Mouse (Mus musculus): ENCODE measurements around the gene Zfp467.

The Zfp467 gene

DNA sequence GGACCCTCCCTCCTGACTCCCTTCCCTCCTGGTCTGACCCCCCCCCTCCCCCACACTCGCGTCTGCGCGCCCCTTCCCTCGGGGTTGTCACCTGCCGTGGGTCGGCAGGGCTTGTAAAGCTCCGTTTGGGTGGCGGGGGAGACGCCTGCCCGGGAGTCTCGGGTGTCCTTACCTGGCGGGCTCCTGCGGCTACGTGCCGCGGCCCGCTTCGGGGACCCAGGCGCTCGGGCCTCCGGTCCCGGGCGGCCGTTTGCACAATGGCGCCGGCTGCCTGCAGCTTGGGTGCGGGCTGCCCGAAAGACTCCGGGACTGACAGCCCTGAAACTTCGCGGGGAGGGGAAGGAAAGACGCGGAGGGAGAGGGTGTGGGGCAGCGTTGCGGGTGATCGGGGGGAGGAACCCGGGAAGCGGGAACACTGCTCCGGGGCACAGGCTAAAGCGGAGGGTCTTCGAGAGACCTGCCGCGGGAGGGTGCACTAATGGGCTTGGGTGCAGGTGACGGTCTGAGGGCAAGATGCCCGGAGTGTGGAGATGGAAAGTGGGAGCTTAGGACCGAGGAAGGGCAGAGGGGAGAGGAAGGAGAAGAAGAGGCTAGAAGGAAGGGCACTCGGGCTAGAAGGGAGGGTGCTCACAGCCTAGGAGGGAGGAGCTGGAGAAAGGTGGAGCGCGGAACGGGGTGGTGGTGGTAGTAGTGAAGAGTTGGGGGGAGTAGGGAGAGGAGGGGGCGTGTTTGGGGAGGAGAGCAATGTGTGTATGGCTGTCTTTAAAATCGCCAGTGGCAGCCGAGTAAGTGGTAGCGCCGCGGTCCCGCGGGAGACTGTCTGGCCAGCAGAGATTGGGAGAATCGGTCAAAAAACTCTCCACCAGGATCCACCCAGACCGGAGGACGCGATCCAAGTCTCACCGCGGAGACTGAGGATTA, at the start of gene Zfp467:
TSS of gene Zfp467 (minus strand) at position 645 of the 921 bp plus-strand sequence.
- DNase-seq, result peak; percentile 78

DNA sequence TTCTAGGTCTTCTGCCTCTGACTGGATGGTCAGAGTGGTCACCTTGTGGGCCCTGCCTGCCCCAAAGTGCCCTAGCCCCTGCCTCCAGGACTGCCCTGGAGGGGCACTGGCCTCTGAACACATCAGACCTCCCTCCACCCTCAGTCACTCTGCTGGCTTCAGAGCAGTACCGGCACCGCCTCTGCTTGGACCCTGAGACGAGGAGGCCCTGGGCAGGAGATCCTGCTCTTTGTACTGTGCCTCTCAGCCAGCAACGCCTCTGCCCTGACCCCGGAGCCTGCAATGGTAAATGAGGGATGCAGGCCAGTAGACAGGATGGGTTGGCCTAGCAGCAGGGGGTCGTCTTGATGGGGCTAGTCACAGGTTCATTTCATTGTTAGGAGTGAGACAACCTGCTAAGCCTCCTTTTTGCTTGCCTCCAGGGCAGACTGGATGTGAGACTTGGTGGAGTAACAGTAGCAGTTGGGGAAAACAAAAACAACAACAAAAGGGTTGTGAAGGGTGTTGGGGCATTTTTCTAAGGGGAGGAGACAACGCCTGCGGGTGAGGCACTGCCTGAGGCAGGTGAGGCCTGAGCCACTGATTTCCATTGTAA, 47.6 kb upstream of the Zfp467 start:
- DNase-seq, result peak; percentile 63

DNA sequence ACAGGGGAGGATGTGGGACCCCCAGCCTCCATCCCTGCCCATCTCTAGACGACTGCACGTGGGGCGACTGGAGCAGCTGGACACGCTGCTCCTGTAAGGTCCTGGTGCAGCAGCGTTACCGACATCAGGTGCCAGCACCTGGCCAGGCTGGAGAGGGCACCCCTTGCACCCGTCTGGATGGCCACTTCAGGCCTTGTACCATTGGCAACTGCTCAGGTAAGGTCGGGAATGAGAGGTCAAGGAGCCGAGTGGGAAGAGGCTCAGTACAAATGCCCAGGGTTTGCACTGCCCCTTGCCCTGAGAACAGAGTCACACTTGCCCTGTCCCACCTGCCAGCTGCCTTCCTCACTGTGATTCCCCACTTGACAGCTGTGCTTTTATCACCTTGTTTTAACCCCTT, 45.7 kb upstream of the Zfp467 start:
- DNase-seq, result peak; percentile 11

DNA sequence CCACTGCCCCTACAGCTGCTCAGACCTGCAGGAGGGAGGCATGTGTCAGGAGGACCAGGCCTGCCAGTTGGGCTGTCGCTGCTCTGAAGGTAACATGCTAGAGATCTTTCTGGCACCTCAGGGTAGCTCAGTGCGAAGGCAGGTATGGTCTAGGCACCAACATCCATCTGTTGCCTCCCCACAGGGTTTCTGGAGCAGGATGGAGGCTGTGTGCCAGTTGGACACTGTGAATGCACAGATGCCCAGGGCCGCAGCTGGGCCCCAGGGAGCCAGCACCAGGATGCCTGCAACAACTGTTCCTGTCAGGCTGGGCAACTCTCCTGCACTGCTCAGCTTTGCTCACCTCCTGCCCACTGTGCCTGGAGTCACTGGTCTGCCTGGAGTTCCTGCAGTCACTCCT, 44.1 kb upstream of the Zfp467 start:
- no peak for DNase-seq

DNA sequence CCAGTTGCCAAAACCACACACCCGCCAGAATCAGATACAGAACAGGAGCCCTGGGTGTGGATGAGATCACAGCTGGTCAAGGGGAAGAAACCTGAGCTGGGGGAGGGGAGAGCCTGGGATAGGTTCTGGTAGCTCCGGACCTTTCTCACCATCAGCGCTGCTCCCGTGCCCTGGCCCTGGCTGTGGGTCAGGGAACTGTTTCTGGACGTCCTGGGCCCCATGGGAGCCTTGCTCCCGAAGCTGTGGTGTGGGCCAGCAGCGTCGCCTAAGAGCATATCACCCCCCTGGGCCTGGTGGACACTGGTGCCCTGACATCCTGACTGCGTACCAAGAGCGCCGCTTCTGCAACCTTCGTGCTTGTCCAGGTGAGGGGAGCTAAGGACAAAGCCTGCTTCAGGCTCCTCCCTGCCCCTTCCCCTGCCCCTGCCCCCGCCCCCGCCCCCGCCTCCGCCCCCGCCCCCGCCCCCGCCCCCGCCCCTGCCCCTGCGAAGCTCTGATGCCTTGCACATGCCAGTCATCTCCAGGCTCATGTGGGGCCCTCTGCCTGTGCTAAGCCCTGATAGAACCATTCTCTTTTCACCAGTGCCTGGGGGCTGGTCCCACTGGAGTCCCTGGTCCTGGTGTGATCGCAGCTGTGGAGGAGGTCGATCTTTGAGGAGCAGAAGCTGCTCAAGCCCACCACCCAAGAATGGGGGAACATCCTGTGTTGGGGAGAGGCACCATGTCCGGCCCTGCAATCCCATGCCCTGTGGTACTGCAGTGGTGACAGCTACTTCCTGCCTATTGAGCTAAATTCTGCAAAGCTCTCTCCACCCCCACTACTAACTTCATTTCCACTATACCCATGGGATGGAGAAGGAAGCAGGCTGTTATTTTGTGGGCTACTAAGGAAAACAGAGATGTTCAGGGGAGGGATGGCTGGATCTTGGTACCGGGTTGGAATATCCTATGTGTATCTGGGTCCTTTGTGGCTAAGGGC, 42.4 kb upstream of the Zfp467 start:
- no peak for DNase-seq

DNA sequence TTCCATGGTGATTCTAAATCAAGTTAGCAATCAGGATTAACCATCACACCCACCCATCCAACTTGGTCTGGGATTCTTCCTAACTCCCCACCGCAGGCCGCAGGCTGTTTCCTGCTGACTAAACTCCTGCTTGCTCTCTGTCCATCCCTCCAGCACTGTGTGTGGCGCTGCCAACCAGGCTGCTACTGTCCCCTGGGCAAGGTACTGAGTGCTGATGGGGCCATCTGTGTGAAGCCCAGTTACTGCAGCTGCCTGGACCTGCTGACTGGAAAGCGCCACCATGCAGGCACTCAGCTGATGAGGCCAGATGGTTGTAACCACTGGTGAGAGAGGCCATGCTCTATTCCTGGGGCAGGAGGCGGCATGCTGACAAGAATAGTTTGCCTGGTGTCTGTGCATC, 36.9 kb upstream of the Zfp467 start:
- no peak for DNase-seq

DNA sequence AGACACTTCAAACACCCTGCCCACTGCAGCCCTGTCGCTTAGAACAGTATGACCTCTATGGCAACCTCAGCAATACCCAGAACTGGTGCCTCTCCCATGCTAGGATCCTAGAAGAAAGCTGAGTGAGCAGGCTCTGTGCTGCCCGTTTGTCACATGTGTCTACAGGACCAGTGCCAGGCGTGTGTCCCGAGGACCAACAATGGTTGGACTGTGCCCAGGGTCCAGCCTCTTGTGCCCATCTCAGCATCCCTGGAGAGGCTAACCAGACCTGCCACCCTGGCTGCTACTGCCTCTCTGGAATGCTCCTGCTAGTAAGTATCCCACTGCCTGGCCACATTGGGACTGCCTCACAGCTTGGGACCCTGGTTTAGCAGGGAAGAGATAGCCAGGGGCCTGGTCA, 32.8 kb upstream of the Zfp467 start:
- peak; percentile 16 for DNase-seq

DNA sequence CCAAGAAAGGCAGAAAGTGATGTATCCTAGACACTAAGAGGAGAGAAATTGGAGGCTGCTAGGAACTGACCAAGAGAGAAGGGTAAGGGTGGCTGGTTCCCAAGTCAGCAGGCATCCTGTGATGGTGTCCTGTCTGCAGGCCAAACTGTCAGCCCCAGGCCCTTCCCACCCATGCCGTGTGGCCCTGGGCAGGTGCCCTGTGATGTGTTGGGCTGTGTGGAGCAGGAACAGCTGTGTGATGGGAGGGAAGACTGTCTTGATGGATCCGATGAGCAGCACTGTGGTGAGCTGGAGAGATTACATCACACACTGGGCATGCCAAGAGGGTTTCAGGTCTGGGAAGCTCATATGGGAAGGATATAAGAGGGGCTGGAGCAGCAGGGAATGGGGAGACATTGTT, 25.1 kb upstream of the Zfp467 start:
- no peak for DNase-seq

DNA sequence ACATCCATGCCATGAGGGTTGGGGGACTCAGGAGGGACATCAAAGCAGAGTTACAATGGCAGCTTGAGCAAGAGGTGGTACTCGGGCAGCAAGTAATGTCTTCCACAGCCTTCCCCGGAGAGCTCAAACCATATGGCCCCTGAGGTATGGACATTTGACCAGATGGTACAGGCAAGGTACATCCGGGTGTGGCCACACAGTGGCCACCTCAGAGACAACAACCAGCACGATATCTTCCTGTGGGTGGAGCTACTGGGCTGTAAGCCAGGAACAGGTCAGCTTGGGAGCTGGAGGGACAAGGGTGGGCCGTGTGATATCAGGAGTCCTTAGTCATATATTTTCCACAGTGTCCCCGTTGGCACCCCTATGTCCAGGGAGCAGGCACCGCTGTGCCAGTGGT, 21.9 kb upstream of the Zfp467 start:
- no peak for DNase-seq

DNA sequence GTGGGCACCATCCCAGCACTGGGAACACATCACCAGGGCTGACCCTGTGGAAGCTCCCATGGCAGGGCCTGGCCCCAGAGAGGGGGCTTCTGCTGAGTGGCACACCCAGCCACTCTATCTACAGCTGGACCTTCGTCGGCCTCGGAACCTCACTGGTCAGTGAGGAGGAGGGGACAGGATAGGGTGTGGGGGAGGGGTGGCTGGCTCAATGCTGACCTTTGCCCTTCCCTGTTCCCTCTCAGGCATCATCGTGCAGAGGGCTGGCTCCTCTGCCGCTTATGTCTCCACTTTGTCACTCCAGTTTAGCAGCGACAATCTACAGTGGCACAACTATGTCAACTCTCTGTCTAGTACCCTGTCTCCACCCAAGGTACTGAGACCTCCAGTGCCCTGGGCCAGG, 21.1 kb upstream of the Zfp467 start:
- DNase-seq, result no peak

DNA sequence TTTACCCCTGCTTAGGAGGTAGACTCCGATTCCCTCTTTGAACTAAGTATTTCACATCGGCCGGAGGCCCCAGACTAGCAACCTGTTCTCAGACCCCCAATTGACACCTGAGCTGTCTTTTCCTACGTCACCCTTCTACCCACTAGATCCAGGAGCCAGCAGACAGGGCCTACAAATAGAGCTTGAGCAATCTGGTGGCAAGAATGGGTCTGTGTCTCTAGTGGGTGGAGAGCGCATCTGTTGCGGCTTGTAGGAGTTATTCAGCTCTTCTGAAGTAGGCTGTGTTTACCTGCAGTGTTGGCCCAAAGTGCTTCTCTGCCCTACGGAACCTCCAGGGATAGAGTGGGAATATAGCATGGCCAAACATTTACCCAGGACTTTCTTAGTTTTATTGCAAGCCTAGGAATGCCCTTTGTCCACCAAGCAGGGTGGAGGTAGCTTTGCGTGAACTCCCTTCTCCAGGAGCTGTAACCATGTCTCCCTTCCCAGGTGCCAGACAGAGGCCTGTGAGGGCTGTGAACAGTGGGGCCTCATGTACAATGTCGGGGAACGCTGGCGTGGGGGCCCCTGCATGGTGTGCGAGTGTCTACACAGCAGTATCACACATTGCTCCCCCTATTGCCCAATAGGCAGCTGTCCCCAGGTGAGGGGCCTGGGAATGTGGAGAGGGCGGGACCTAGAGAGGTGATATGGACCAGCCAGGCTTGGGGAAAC, 19.5 kb upstream of the Zfp467 start:
- DNase-seq, result peak; percentile 12

DNA sequence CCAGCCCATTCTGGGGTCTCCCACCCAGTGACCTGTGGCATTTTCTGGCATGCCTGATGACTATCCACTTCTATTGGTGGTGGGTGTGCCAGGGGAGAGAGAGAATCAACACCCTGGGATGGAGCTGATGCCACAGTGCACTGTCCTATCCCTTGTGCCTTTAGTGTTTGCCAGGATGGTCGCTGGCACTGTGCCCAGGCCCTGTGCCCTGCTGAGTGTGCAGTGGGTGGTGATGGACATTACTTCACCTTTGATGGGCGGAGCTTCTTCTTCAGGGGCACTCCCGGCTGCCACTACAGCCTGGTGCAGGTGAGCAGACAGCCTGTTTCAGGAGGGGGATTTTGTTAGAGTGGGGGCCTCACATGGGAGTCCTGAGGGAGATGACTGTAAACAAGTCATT, 7.1 kb upstream of the Zfp467 start:
- DNase-seq, result peak; percentile 36

DNA sequence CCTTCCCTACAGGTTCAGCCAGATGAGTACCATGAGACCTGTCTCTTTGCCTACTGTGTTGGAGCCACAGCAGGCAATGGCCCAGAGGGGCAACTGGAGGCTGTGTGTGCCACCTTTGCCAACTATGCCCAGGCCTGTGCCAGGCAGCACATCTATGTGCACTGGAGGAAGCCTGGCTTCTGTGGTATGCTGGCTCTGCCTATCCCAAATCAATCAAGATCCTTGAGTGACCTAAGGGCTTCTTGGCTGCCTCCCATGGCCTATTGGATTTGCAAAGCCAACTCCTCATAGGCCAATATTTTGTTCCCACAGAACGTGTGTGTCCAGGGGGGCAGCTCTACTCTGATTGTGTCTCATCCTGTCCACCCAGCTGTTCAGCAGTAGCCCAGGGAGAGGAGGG, 6.5 kb upstream of the Zfp467 start:
- no peak for DNase-seq

DNA sequence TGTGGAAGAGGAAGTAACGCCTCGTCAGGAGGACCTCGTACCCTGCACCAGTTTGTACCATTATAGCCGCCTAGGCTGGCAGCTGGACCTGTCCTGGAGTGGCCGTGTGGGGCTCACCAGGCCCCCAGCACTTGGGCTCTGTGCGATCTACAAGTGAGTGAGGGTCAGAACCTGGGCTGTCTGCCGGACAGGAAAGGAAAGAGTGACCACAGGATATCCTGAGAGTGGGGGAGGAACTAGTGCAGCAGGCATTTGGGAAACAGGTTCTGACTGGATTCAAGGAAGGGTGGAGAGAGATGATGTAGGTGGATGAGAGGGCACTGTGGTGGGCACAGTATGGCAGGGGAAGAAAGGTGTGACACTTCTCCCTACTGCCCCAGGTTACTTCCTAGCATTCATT, 2.9 kb upstream of the Zfp467 start:
- DNase-seq, result no peak

DNA sequence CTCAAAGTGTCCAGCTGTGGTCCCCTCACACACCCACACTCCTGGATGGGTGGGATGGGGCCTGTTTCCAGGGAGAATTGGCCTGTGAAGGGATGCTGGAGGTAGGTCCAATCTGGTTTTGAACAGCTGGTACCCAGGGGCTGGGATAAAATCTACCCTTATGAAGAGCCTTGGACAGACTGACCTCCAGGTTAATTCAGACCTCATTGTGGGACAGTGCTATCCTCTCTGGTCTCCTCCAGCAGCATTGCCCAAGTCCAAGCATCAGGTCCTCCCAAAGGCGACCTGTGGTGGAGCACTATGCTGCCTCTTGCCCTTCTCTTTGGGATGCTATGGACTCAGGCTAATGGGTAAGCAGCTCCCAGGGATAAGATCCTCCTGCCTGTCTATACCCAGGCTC, 2.3 kb upstream of the Zfp467 start, which contains the start of gene Sspo:
TSS of gene Sspo (plus strand) at position 301 of the 400 bp plus-strand sequence.
- no peak for DNase-seq

DNA sequence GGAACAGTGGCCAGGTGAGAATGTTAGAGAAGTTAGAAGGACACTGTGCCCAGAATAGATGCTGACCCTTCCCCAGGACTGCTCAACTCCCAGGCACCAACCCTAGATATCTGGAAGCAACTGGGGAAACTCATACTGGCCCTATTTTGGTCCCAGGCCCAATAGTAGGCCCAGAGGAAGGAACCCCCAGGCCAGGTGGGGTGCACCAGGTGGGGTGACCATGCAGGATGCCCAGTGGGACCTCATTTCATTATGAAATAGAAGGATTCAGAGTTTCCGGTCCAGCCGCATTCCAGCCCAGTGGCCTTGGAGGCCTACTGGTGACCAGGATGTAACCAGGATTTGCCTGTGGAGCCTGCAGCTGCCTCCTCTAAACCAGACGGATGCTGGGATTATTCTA, 1.3 kb upstream of the Zfp467 start:
- DNase-seq, result no peak

DNA sequence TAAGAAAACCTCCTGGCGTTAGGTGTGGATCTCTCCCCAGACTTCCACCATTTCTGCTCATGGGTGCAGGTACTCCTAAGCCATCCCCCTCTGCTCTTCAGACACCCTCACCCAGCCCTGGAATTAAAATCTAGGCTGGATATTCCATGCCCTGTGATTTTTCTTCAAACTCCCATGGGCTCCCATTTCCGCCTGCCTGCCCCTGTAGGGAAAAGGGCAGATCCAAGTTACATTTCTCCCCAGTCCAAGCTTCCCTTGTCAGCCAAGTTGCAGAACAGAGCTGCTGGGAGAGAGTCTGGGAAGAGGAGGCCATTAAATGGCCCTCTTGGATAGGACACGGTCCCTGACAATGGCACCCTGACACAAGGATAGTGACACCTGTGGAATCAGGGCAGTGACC, 631 bp upstream of the Zfp467 start:
- no peak for DNase-seq

DNA sequence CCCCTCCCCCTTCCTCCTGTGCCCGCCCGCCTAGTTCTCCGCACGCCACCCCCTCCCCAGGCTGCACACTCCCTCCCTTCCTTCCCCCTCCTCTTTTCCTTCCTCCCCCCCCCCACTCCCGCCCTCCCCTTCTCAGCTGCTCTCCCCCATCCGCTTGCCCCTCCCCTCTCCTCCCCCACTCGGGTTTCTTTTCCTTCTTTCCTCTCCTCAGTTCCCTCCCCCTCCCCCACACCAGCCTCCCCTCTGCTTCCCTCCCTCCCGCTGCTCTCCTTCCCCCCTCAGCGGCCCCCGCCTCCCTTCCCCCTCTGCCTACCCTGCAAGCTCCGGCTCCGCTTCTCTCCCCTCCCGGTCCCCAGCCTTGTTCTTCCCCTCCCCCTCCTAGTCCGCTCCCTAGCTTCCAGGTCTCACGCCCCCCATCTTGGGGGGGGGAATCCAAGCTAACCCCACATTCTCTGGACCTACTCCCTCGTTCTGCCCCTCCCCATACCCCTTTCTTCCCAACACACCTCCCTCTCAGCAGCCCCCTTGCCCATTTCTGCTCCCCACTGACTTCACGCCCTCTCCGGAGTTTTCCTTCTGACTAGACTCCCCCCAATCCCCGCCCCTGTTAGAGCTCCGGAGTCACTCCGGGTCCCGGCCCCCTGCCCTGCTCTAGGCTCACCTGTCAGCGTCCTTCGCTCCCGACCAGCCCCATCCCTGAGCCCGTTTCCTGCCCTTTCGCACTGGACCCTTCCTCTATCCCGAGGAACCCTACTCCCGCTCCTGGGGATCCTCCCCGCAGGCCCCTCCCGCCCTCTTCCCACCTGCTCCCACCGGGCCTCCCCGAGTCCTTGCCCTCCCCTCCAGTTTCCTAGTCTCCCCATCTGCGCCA, 1.1 kb downstream of the Zfp467 start:
- DNase-seq, result peak; percentile 71

DNA sequence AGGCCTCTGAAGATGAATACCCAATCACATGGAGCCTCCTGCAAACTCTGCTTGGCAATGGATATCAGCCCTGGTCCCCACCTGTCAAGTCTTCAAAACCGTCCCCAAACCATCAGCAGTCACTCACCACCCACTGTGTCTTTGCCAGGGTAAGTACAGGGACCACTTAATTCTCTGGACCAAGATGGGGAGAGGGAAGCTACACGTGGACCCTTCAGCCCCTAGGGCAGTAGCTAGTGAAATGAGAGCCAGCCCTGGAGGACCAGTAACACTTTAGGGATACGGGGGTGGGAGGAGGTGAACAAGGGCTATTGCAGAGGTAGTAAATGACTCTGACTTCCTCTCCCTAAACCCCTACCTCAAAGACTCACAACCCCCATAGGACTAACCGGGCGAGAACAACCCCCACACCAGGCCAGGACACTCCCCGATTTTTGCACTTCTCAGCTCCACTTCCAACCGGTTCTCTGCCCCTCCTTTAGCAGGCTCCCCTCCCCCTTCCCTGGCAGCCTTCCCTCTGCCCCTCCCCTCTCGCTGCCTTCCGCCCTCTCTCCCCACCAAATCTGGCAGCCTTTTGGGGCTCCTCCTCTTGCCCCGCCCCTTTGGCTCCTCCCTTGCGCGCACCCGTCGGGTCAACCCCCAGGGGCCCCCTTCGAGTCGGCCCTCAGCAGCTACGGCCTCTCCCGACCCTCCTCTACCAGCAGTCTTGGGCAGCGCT, 1.9 kb downstream of the Zfp467 start:
- peak; percentile 97 for DNase-seq

DNA sequence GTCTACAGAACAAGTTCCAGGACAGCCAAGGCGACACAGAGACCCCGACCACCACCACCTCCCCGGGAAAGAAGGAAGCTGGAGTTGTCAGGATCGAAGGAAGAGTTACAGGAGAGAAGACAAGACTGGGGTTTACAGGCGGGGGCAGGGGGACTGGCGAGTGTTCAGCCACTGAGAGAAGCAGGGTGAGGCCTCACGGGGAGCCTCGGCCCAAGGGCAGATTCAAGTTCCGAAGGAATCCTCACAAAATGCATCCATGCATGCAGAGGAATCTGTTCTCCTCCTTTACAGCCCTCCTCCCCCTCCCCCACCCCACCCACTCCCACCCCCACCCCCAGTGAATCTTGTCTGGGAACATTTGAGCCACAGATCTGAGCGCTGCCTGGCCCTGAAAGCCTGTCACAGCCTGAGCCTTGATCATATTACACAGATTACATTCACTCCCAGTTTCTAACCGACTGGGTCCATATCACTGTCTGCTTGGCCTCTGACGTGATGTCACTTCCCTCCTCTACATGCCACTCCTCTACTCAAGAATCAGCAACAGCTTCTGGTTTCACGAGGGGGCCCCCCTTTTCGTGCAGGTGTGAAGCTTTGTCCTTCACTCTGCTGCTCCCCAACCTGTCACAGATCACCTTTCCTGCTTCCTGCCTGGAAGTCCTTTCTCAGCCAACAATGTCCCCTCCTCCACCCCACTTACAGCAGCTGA, 5.2 kb downstream of the Zfp467 start:
- DNase-seq, result no peak

All from kidney, adult 18-20 months (tissue).